Mouse (Mus musculus) urinary bladder, postnatal 14 days (tissue): ENCODE measurements around the gene Flt3.
A peak's percentile ranks its signal among the peaks of the same experiment; 100 is the strongest.

ENCODE experiments used
- DNase-seq: peaks from one replicate; pipeline ENCODE4 v3.0.0; 2021; ENCODE audit warnings: low spot score

The Flt3 gene

GRCm38 (mm10) chr5:147309786-147310185, 90.5 kb downstream of the Flt3 start:
- no peak for DNase-seq

GRCm38 (mm10) chr5:147308451-147308850, 91.8 kb downstream of the Flt3 start:
- DNase-seq: no peak

GRCm38 (mm10) chr5:147307398-147307785, 92.9 kb downstream of the Flt3 start:
- DNase-seq: no peak

- no peak for DNase-seq
Observed at GRCm38 (mm10) chr5:147306638-147307397, 93.5 kb downstream of the Flt3 start, which contains the start of gene Cdx2. Gene Cdx2 (minus strand): TSS chr5:147307270.

GRCm38 (mm10) chr5:147305856-147306637, 94.2 kb downstream of the Flt3 start:
- no peak for DNase-seq

GRCm38 (mm10) chr5:147305166-147305565, 95.1 kb downstream of the Flt3 start:
- DNase-seq: no peak

GRCm38 (mm10) chr5:147304276-147305155, 95.8 kb downstream of the Flt3 start:
- no peak for DNase-seq

- DNase-seq: no peak
Observed at GRCm38 (mm10) chr5:147302746-147303400, 97.4 kb downstream of the Flt3 start.

DNA sequence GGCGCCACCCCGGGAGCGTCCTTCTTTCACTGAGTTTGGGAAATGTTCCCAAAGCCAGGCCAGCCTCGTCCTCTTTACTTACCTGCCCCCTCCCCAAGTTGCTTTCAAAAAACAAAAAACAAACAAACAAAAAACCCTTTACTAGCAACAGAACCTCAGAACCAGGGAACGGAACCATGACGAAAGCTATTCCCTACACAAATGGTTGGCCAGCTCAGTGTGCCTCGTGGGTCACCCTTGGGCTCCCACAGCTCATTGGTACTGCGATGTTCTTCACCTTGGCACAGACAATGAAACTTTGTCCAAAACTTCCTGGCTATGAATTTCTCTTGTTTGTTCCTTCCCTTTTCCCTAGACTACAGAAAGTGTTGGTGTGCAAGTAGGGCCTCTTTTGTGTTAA, 98.1 kb downstream of the Flt3 start:
- DNase-seq: no peak

DNA sequence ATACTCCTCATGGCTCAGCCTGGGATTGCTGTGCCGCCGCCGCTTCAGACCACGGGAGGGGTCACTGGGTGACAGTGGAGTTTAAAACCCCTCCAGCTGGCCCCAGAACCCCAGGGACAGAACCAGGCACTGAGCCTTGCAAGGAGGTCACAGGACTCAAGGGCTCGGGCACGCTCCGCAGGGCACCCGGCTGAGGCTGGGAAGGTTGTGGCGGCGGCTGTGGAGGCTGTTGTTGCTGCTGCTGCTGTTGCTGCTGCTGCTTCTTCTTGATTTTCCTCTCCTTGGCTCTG, 98.6 kb downstream of the Flt3 start:
- no peak for DNase-seq

DNA sequence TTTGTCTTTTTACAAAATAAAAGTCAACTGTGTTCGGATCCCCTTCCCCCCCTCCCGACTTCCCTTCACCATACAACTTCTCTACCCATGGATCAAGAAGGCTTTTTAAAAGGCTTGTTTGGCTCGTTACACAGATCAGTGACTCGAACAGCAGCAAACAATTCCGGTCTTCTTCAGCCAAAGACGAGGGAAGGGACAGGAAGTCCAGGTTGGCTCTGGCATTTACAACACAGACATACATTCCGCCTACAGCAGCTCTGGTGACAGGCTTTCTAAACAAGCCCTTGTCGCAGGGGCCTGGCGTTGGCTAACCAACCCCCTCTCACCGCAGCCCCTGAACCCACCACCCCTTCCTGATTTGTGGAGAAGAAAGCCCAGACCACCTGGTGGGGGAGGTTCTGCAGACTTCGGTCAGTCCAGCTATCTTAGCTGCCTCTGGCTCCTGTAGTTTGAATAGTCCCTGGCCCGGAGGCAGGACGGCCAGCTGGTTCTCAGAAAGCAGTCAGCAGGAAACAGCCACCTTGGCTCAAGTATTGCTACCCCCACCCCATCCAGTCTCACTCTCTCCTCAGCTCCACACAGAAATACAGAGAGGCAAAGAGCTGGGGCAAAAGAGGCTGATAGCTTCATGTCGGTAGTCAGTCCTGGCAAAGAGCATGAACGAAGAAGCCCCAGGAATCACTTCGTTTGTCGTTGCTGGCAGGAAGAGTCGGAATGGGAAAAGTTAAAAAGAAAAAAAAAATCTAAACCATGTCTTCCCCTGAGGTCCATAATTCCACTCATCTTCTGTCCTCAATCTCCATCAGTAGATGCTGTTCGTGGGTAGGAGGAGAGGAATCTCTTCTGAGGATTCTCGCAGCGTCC, 99.1 kb downstream of the Flt3 start:
- no peak for DNase-seq

DNA sequence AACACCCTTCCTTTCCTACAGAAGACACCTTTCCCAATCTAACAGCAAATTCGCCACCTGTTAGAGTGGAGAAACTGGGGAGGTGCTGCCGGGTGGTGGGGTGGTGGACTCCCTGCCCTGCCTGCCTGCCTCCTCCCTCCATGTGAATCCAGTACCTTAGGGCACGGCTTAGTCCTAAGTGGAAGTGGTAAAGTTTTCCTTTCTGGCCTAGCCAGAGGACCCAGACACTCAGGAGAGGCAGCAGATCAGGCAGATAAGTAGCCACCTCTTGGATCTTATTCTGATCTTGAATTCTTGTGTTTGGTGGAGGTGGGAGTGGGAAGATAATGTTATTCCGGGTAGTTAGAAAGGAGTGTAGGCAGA, 100.3 kb downstream of the Flt3 start:
- DNase-seq: no peak

DNA sequence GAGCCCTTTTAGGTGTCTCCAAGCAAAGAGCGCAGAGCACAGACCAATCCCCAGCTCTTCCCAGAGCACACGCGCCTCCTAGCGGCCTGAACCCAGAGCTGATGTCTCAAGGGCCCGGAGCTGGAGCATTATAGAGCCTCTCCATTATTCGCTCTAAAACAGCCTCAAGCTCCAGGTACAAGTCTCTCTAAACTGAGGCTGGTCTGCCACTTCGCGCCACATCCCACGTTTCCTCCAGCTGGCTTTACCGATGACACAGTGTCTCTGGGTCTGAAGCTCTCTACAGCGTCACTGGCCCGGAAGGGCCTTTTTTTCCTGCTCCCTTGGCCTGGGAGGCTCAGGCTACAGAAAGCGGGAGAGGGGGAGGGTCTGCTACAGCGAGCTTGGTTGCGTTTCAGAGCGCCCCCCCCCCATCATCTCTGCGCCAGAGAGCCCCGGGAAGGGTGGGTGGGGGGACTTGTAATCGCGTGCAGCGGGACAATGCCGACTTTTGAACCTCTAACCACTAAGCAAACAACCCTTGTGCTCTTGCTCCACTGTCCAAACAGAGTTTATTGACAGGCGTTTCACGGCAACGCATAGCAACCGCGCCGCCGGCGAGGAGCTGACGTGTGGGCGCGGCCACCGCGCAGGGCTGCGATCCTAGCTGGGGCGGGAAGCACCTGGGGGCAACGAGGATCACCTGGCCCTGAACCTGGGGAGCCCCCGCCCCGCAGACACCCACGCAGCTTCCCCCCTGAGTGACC, 100.9 kb downstream of the Flt3 start:
- peak; percentile 50 for DNase-seq

DNA sequence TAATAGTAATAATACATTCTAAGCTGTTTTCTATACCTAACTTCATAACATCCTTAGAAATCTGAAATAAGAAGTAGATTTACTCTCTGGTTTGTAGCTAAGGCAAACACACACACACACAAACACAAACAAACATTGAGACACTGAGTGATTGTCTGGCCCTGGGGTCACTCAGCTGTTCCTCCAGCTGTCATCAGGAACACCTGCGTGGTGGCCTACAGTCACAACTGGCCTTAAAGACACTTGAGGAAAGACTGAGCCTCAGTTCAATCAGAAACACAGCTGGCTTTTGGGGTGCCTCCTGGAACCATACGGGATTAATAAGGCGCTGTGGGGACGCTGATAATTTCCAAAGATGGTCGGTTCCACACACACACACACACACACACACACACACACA, 103.0 kb downstream of the Flt3 start:
- no peak for DNase-seq

DNA sequence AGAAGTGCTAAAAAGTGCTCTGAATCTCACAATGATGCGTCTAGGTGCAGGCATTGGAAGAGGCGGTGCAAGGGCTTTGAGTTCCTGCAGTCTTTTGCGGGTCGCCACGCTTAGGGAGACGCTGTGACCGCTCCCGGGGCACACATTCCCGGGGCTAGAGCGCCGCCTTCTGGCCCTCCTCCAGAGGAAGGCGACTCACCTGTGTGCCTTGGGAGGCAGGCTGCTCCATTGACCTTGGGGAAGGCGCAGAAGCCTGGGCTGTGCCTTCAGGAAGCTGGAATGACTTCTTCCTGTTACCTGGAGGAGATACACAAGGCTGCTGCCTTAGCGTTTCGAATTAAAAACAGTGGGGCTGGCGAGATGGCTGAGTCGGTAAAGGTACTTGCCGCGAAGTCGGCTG, 106.2 kb downstream of the Flt3 start:
- DNase-seq: no peak

DNA sequence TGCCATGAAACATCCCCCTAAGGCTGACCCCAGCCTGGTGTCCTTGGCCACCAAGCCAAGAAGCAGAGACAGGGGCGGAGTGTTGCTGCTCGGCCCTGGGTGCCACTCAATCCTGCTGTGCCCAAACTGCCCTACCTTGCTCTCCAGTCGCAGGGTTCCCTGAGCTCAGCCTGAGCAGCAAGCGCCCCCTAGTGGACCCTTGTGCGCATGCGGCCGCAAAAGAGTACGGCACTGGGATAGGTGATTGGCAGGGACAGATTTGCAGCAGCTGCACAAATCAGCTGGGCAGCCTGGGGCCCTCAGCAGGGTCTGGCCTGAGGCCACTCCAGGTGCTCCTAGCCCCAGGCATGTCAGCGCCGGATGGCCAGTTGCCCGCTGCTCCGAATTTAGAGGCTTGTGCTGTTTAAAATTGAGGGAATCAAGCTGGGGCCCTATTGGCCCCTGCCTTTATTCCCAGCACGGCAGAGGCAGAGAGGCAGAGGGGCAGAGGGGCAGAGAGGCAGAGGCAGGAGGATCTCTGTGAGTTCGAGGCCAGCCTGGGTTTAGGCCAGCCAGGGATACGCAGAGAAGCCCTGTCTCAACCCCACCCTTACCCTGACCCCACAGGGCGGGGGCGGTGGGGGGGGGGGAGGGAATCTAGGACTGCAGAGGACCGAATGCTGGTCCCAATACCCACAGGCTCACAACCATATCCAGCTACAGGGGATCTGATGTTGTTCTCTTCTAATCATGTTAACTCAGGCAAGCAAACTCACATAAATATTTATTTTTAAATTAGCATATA, 107.0 kb downstream of the Flt3 start:
- peak; percentile 67 for DNase-seq

- no peak for DNase-seq
Observed at GRCm38 (mm10) chr5:147292506-147293120, 107.7 kb downstream of the Flt3 start.

GRCm38 (mm10) chr5:147291764-147292505, 108.4 kb downstream of the Flt3 start:
- no peak for DNase-seq

GRCm38 (mm10) chr5:147284365-147284764, 115.9 kb downstream of the Flt3 start:
- no peak for DNase-seq
